Mouse (Mus musculus): ENCODE results near the gene Apon.

DNA sequence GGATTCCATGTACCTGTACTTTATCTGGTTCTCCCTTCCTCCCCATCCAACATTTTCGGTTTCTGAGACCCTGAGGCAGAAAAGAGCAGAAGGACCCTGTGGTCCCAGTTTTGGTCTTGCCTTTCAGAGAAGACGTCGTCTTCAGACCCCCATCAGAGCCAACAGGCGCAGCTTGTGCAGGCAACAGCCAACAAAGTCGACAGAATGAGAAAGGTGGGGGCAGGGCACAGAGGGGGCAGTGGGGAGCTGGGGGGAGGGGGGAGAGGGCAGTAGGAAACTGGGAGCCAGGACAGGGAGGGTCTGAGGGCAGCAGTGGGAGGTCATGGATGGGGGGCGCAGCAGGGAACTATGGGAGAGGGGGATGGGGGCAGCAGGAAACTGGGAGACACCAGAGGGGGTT, 24.3 kb downstream of the Apon start:
- TF ChIP-seq CTCF (IDR thresholded peaks at IDR 0.05; ENCODE audit: low read depth) (no peak), EP300 (optimal IDR thresholded peaks at IDR 0.05) (no peak)

Data from stomach, postnatal 0 days (tissue).